Mouse (Mus musculus) mesoderm, embryonic 11.5 days (tissue): ENCODE measurements around the gene Adam30.

Experiments
- DNase-seq: peaks from one replicate; pipeline ENCODE4 v3.0.0-alpha.2; 2012; ENCODE audit warnings: low read depth, low spot score

Adam30 gene

GRCm38 (mm10) chr3:98185163-98185714 lies 24.8 kb downstream of the Adam30 start:
- DNase-seq = no peak

GRCm38 (mm10) chr3:98187777-98188176 lies 27.3 kb downstream of the Adam30 start:
- no peak for DNase-seq

GRCm38 (mm10) chr3:98197711-98198532 lies 37.5 kb downstream of the Adam30 start:
- DNase-seq = peak; percentile 79

- DNase-seq = no peak
Observed at GRCm38 (mm10) chr3:98199747-98200146, 39.3 kb downstream of the Adam30 start.

- peak; percentile 35 for DNase-seq
Observed at GRCm38 (mm10) chr3:98203282-98203681, 42.9 kb downstream of the Adam30 start.

GRCm38 (mm10) chr3:98206977-98207376 lies 46.5 kb downstream of the Adam30 start:
- DNase-seq = peak; percentile 43

- no peak for DNase-seq
Observed at GRCm38 (mm10) chr3:98209161-98209560, 48.7 kb downstream of the Adam30 start.

- no peak for DNase-seq
Observed at GRCm38 (mm10) chr3:98210860-98211259, 50.4 kb downstream of the Adam30 start.

GRCm38 (mm10) chr3:98211301-98212081 lies 51.1 kb downstream of the Adam30 start:
- no peak for DNase-seq
